Mouse (Mus musculus) limb, embryonic 14.5 days (tissue): ENCODE results near the gene Zfp668. TPM values are rescaled to one million over a fixed set of nuclear protein-coding genes. Genes with fewer than 3 reads are reported as not detected.

Experiments used
- ATAC-seq: fragments of 200-750 bp; cut with Nextera tagmentation; 2 replicates; pipeline ENCODE4 v1.8.0; 2017; ENCODE audit warnings: low read depth, moderate number of reproducible peaks, moderate TSS enrichment; ENCODE audit not compliant: low FRiP score
- DNase-seq: peaks from one replicate; pipeline ENCODE4 v3.0.0-alpha.2; 2015; ENCODE audit warnings: low spot score
- H3K27ac ChIP-seq: fragments of 300-500 bp; sonication (generic); replicated peaks from 2 replicates; pipeline ENCODE4 v1.5.1; 2014; ENCODE audit warnings: low read depth, mild to moderate bottlenecking, low read length, moderate library complexity, mixed read lengths
- H3K27me3 ChIP-seq: fragments of 300-500 bp; sonication (generic); 2 replicates; pipeline ENCODE4 v1.6.1; 2014; ENCODE audit warnings: low read length, mixed read lengths; ENCODE audit not compliant: control insufficient read depth, insufficient read depth
- H3K36me3 ChIP-seq: fragments of 300-500 bp; sonication (generic); 2 replicates; pipeline ENCODE4 v1.6.1; 2014; ENCODE audit warnings: mild to moderate bottlenecking, low read length, moderate library complexity, mixed read lengths; ENCODE audit not compliant: control insufficient read depth, insufficient read depth
- H3K4me1 ChIP-seq: fragments of 300-500 bp; sonication (generic); 2 replicates; pipeline ENCODE4 v1.6.1; 2014; ENCODE audit warnings: antibody characterized with exemption, low read length, mixed read lengths; ENCODE audit not compliant: control insufficient read depth, insufficient read depth
- H3K4me2 ChIP-seq: fragments of 300-500 bp; sonication (generic); replicated peaks from 2 replicates; pipeline ENCODE4 v1.6.1; 2014; ENCODE audit warnings: low read depth, mild to moderate bottlenecking, low read length, moderate library complexity; ENCODE audit not compliant: severe bottlenecking
- H3K4me3 ChIP-seq: fragments of 300-500 bp; sonication (generic); replicated peaks from 2 replicates; pipeline ENCODE4 v1.5.1; 2014; ENCODE audit warnings: low read length
- H3K9ac ChIP-seq: fragments of 300-500 bp; sonication (generic); 2 replicates; pipeline ENCODE4 v1.6.1; 2014; ENCODE audit warnings: mild to moderate bottlenecking, low read depth, low read length, moderate library complexity; ENCODE audit not compliant: severe bottlenecking
- H3K9me3 ChIP-seq: fragments of 300-500 bp; sonication (generic); 2 replicates; pipeline ENCODE4 v1.6.1; 2016; ENCODE audit warnings: low read length; ENCODE audit not compliant: control insufficient read depth
- POLR2A ChIP-seq: fragments of 200-500 bp; IDR thresholded peaks from 2 replicates; pipeline ENCODE4 v1.8.0; 2012; ENCODE audit warnings: inconsistent platforms, mild to moderate bottlenecking, moderate library complexity, borderline replicate concordance; ENCODE audit not compliant: insufficient read depth, insufficient read length; ENCODE audit errors: extremely low read depth
- WGBS: fragments of 180-500 bp; shearing (Covaris S2); extraction: QIAGEN DNeasy Blood & Tissue Kit; methylation state at CpG from one replicate; pipeline ENCODE4 v1.1.7; 2014; 5-methylcytosine and 5-hydroxymethylcytosine counted together
- polyA plus RNA-seq, 2 experiments: library from polyadenylated mRNA; depleted of rRNA in 1 of 2; stranded (reverse) in 1 of 2; unstranded in 1 of 2; fragments of >200 nt; fragmentation: Nextera tagmentation in 1 of 2; extraction: Ambion mirVana in 1 of 2; gene quantifications; 2 replicates each; pipeline versions ENCODE4 v1.2.1 to v1.2.3; 2012 to 2014

The Zfp668 gene
- polyA plus RNA-seq, 2 experiments = 10.9 to 11.0 TPM

DNA sequence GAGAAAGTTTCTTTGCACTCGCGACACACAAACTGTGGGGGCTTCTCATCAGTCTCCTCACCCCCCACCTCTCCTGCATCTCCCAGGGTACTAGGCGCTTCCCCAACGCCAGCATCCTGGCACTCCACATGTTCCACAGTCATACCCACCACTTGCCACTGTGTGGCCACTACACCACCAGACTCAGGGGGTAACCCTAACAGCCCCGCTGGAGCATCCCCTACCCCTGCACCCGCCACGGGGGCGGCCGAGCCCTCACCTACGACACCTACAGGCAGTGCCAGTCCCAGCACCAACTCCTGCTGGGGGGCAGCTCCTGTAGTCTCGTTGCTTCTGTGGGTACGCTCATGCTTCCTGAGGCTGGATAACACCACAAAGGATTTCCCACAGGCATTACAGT is 10.2 kb downstream of the Zfp668 start:
- no peak for TF ChIP-seq POLR2A
- 96% methylated on average over 12 of the region's 12 CpGs for WGBS
- Histone ChIP-seq H3K9ac (no peak overlapping the region), H3K27ac (no peak overlapping the region), H3K36me3 (peaks cover 41% of the 10 kb centered on the region), H3K4me2 (no peak overlapping the region), H3K4me1 (no peaks in the 10 kb centered on the region), H3K4me3 (no peak overlapping the region), H3K9me3 (no peaks in the 10 kb centered on the region), H3K27me3 (no peaks in the 10 kb centered on the region)
- no peak for ATAC-seq
- DNase-seq = no peak

DNA sequence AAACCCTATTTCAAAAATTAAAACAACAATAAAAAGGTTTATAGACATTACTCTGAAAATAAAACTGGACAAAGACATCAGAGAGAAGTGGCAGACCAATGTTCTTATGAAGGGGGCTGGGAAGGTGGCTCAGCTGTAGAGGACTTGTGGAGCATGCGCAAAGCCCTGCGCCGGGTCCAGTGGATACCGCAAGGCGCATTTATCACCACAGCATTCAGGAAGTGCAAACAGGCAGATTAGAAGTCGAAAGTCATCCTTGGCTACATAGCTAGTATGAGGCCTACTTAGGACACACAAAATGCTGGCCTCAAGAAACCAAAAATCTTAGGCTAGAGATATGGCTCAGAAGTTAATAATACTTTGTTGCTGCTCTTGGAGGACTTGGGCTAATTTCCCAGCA is 18.4 kb downstream of the Zfp668 start:
- ATAC-seq = no peak

DNA sequence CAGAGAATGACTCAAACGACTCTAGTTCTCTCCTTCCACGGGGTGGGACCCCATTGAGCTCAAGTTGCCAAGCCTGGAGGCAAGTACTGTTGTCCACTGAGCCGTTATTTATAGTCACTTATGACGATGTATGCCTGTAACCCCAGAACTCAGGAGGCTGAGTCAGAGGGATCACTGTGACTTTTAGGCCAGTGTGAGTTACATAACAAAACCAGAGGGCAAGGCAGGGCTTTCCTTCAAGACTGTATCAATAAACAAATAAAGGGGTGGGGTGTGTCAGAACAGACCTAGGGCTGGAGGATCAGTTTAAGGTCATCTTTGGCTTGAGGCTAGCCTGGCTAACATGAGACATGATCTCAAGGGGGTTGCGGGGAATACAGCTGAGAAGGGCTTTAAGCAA is 25.7 kb downstream of the Zfp668 start:
- TF ChIP-seq POLR2A = no peak
- H3K4me2 ChIP-seq = no peak overlapping the region
- H3K27ac ChIP-seq = no peak overlapping the region
- ATAC-seq (no peak), DNase-seq (no peak)
- H3K4me3 ChIP-seq = no peak overlapping the region
- H3K4me1 ChIP-seq = no peaks in the 10 kb centered on the region
- H3K36me3 ChIP-seq = peaks cover 18% of the 10 kb centered on the region; the same call in 1 of the 2 replicates
- H3K9me3 ChIP-seq = no peaks in the 10 kb centered on the region
- no peaks in the 10 kb centered on the region for H3K27me3 ChIP-seq
- WGBS = 58% methylated on average over 5 of the region's 5 CpGs
- no peak overlapping the region for H3K9ac ChIP-seq

More for the DNA sequence above, 18.4 kb downstream of the Zfp668 start:
- Histone ChIP-seq H3K4me3 (no peak overlapping the region), H3K9ac (no peak overlapping the region), H3K27me3 (no peaks in the 10 kb centered on the region), H3K4me1 (no peaks in the 10 kb centered on the region), H3K4me2 (no peak overlapping the region), H3K36me3 (no peaks in the 10 kb centered on the region), H3K27ac (no peak overlapping the region), H3K9me3 (no peaks in the 10 kb centered on the region)
- no peak for TF ChIP-seq POLR2A
- DNase-seq = no peak
- WGBS = 93% methylated on average over 6 of the region's 6 CpGs

DNA sequence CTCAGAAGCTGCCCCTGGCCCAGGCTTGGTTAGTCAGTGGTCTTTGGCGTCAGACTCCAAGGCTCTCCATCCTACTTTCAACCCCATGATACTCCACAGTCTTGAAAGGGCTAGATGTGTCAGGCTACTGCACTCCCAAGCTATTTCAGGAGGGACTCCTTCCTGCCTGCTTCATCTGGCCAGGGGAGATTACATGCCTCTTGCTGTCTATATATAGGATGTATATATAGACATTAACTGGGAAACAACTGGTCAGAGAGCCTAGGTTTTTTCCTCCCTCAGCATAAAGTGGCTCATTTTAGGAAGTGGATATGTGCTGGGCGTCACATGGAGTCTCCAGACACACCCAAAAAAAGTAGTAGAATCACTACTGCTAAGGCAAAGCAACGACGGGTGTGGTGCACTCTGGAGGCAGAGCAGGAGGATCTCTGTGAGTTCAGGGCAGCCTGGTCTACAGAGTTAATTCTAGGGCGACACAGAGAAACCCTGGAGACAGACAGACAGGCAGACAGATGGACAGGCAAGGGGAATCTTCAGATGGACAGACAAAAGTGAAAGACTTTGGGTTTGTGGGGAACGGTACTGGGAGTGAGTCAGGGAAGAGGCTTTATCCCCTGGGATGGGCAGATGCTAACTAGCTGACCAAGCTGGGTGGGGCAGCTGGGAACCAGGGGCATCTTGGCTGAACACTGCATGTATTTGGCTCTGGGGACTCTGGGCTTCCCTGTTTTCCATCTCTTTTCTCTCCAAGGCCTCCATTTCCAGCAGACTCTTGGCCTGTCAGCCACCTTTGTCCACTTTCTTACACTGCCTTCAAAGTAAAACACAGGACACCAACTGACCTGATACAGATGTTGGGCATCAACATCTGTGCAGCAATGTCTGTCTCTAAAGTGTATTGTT is 26.4 kb downstream of the Zfp668 start:
- H3K36me3 ChIP-seq = peaks cover 23% of the 10 kb centered on the region; the same call in 1 of the 2 replicates
- WGBS = 76% methylated on average over 6 of the region's 6 CpGs
- H3K27me3 ChIP-seq = no peaks in the 10 kb centered on the region
- H3K9ac ChIP-seq = no peak overlapping the region
- DNase-seq (no peak), ATAC-seq (0 out of 2 replicates have a peak, but pooled peaks have one; percentile 26)
- TF ChIP-seq POLR2A = no peak
- H3K4me3 ChIP-seq = no peak overlapping the region
- H3K4me1 ChIP-seq = no peaks in the 10 kb centered on the region
- no peak overlapping the region for H3K27ac ChIP-seq
- H3K9me3 ChIP-seq = no peaks in the 10 kb centered on the region
- no peak overlapping the region for H3K4me2 ChIP-seq

DNA sequence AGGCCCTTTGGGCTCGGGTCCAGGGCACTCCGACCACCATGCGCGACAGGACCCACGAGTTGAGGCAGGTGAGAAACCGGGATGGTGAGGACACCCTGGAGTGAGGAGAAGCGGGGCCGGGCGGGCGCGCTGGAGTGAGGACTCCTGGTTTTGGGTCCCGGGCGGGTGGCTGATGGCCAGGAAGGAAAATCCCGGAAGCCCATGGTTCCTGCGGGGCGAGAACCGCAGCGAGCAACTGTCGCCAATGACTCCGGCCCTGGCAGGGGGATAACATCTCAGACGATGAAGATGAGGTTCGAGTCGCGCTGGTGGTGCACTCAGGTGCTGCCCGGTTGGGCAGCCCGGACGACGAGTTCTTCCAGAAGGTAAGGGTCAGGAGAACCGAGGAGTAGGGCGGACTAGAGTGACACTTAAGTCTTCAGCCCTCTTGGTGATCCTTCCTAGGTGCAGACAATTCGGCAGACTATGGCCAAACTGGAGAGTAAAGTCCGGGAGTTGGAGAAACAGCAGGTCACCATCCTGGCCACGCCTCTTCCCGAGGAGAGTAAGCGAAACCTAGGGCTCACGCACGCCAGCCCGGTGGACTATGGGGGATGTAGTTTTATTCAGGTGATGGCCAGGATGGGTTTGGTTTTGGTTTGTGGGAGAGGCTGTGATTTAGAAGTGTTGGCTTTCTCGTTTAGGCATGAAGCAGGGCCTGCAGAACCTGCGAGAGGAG is 34.5 kb downstream of the Zfp668 start:
- no peaks in the 10 kb centered on the region for H3K27me3 ChIP-seq
- peak overlapping the region; percentile 75 for H3K4me3 ChIP-seq
- TF ChIP-seq POLR2A = no peak
- H3K9me3 ChIP-seq = no peaks in the 10 kb centered on the region
- peaks cover 31% of the 10 kb centered on the region; the same call in 1 of the 2 replicates for H3K36me3 ChIP-seq
- H3K27ac ChIP-seq = peak overlapping the region; percentile 90
- DNase-seq (peak; percentile 80), ATAC-seq (peak; percentile 58)
- under 1% methylated on average over 39 of the region's 40 CpGs for WGBS
- 0 out of 2 replicates have a peak, but pooled peaks cover 12% of the 10 kb centered on the region for H3K4me1 ChIP-seq
- H3K4me2 ChIP-seq = peak overlapping the region; percentile 93
- H3K9ac ChIP-seq = peak overlapping the region; percentile 69
